Mouse (Mus musculus) neural tube, embryonic 13.5 days (tissue): ENCODE data around the gene Hivep2. TPM values are rescaled to one million over a fixed set of nuclear protein-coding genes. Genes with fewer than 3 reads are reported as not detected.
A peak's percentile ranks its signal among the peaks of the same experiment; 100 is the strongest.

Source experiments
- ATAC-seq: fragments of 200-750 bp; cut with Nextera tagmentation; 2 replicates; pipeline ENCODE4 v1.8.0; 2017; ENCODE audit warnings: low read depth, mild to moderate bottlenecking, moderate TSS enrichment, moderate library complexity
- H3K27ac ChIP-seq: fragments of 300-500 bp; sonication (generic); replicated peaks from 2 replicates; pipeline ENCODE4 v1.5.1; 2015; ENCODE audit warnings: moderate library complexity, mild to moderate bottlenecking, inconsistent platforms
- H3K27me3 ChIP-seq: fragments of 300-500 bp; sonication (generic); 2 replicates; pipeline ENCODE4 v1.6.1; 2015; ENCODE audit warnings: mild to moderate bottlenecking, inconsistent platforms
- H3K36me3 ChIP-seq: fragments of 300-500 bp; sonication (generic); 2 replicates; pipeline ENCODE4 v1.6.1; 2015; ENCODE audit warnings: mild to moderate bottlenecking, inconsistent platforms
- H3K4me1 ChIP-seq: fragments of 300-500 bp; sonication (generic); replicated peaks from 2 replicates; pipeline ENCODE4 v1.6.1; 2015; ENCODE audit warnings: inconsistent platforms
- H3K4me2 ChIP-seq: fragments of 300-500 bp; sonication (generic); 2 replicates; pipeline ENCODE4 v1.6.1; 2015; ENCODE audit warnings: inconsistent platforms, mild to moderate bottlenecking, moderate library complexity
- H3K4me3 ChIP-seq: fragments of 300-500 bp; sonication (generic); 2 replicates; pipeline ENCODE4 v1.5.1; 2015; ENCODE audit warnings: mild to moderate bottlenecking, inconsistent platforms
- H3K9ac ChIP-seq: fragments of 300-500 bp; sonication (generic); 2 replicates; pipeline ENCODE4 v1.6.1; 2015; ENCODE audit warnings: moderate library complexity, mild to moderate bottlenecking, inconsistent platforms
- H3K9me3 ChIP-seq: fragments of 300-500 bp; sonication (generic); 2 replicates; pipeline ENCODE4 v1.6.1; 2016; ENCODE audit warnings: inconsistent platforms
- WGBS: fragments of 180-500 bp; shearing (Covaris S2); methylation state at CpG from one replicate; pipeline ENCODE4 v1.1.7; 2015; 5-methylcytosine and 5-hydroxymethylcytosine counted together
- polyA plus RNA-seq: library from polyadenylated mRNA; unstranded; fragments of >200 nt; fragmentation: Nextera tagmentation; extraction: Ambion mirVana; gene quantifications from 2 replicates; pipeline ENCODE4 v1.2.1, GENCODE M21; 2015

Hivep2 gene
- polyA plus RNA-seq, 1 experiment from 2014 or later = 9.5 TPM

DNA sequence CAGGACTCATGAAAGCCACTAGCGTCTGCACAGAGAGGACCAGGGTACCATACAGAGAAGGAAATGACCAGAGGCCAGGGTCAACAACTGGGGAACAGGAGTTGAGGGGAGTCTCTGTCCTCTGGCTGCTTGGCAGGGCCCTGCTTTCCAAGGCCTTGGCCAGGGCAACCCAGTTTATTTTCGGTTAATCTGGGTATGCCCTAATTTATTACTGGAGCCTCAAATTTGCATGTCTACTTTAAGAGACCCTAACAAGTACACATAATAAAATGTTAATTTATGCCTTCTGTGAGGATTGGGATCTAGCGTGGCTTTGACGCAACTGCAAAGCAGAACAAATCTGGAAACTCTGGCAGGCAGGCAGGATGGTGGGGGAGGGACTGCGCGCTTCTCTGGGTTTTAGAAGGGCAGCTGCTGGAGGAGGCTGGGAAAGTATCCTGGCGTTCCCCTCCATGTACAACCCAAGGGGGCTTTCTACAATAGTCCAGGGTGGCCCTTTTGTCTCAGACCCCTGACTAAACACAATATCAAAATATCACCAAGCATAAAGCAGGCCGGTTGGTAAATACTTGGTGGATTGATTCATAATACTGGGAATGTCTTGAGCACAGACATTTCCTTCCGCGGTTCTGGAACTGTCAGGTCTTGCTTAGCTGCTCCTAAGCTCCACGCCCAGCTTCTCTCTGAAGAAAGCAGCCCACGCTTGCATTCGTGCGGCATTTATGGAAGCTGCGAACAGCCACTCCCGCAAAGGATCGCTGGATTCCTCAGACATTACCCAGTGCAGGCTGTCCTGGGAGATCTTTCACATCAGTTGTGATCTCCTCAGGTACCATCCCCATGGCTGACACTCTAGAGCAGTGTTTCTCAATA is 230.1 kb downstream of the Hivep2 start:
- WGBS = 56% methylated on average over 17 of the region's 17 CpGs
- Histone ChIP-seq H3K27me3 (no peaks in the 10 kb centered on the region), H3K4me2 (no peak overlapping the region), H3K4me1 (peaks cover 20% of the 10 kb centered on the region), H3K9ac (no peak overlapping the region), H3K27ac (no peak overlapping the region), H3K9me3 (no peaks in the 10 kb centered on the region), H3K4me3 (no peak overlapping the region), H3K36me3 (no peaks in the 10 kb centered on the region)
- ATAC-seq = no peak

DNA sequence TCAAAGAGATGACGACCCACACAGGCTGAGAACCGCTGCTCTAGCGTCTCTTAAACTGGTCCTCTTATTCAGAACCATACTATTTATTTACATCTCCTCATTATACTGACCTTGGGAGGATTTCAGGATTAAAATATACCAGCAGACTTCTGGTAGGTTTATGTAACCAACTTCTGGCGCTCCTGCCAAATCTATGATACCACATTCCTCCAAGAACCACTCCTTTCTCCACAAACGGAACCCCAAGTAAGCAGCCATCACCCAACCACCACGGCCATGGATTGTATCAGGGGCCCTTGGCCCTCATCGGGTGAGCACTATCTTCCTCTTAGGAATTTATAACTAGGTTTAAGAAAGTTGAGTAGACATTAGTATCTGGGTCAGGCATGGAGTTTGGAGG is 230.9 kb downstream of the Hivep2 start:
- no peak overlapping the region for H3K27ac ChIP-seq
- H3K36me3 ChIP-seq = no peaks in the 10 kb centered on the region
- H3K4me1 ChIP-seq = peaks cover 20% of the 10 kb centered on the region
- no peaks in the 10 kb centered on the region for H3K9me3 ChIP-seq
- H3K27me3 ChIP-seq = no peaks in the 10 kb centered on the region
- 94% methylated on average over 7 of the region's 7 CpGs for WGBS
- H3K4me2 ChIP-seq = no peak overlapping the region
- ATAC-seq = no peak
- no peak overlapping the region for H3K4me3 ChIP-seq
- H3K9ac ChIP-seq = no peak overlapping the region

DNA sequence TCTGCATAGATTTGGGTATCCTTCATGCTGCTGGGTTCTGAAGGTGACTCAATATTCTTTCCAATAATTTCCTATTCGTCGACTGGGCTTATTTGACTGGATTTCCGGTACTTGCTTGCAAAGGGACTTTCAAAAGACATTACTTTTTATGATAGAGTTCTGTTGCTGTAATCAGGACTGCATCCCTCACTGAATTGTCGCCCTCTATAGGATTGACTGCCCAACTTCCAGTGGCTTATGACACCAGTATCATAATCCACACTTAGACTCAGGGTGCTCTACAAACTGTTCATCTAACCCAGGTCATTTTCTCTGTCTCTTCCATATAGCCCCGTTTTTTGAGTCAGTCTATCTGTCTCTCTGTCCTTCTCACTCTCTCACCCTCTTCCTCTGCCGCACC is 231.4 kb downstream of the Hivep2 start:
- ATAC-seq = no peak
- no peak overlapping the region for H3K4me3 ChIP-seq
- H3K27me3 ChIP-seq = no peaks in the 10 kb centered on the region
- no peak overlapping the region for H3K9ac ChIP-seq
- H3K27ac ChIP-seq = no peak overlapping the region
- peaks cover 20% of the 10 kb centered on the region for H3K4me1 ChIP-seq
- no peak overlapping the region for H3K4me2 ChIP-seq
- H3K9me3 ChIP-seq = no peaks in the 10 kb centered on the region
- 79% methylated on average over 6 of the region's 6 CpGs for WGBS
- H3K36me3 ChIP-seq = no peaks in the 10 kb centered on the region

DNA sequence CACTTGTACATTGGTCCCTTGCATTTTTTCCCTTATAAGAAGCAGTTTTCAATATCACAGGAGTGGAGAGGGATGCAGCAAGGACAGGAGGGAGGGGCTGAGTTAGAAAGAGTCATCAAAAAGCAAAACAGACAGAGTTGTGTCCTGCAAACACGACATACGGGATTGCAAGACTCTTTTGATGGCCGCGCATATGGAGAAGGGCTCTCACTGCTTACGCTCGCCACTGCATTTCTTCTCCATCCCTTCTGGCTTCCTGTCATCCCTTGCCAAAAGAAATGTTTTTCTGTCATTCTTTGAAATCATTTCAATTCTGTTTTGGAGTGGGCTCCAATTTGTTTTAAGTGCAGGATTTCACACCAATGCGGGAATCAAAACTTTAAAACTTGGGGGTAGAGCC is 233.5 kb downstream of the Hivep2 start:
- Histone ChIP-seq H3K4me3 (no peak overlapping the region), H3K9me3 (no peaks in the 10 kb centered on the region), H3K4me2 (no peak overlapping the region), H3K9ac (no peak overlapping the region), H3K4me1 (peaks cover 9% of the 10 kb centered on the region), H3K27me3 (no peaks in the 10 kb centered on the region), H3K27ac (no peak overlapping the region), H3K36me3 (no peaks in the 10 kb centered on the region)
- no peak for ATAC-seq
- 74% methylated on average over 7 of the region's 7 CpGs for WGBS

DNA sequence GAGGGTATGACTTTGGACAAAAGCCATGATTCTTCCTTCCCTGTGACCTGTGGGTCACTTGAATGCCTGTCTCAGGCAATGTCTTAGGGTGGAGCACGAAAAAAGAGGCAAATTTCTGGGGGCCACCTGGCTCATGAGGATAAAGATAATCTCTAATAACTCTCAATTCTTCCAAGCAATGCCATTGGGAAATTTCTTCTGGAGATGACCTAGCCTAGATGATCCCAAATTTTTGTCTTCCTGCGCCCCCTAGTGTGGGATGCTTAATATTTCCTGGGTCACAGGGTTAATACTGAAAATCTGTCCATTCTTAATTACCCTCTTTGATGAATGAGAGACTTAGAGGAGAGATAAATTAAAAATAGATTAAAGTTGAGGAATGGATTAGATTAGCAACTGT is 234.4 kb downstream of the Hivep2 start:
- 9% methylated on average over 2 of the region's 2 CpGs for WGBS
- no peaks in the 10 kb centered on the region for H3K27me3 ChIP-seq
- H3K9me3 ChIP-seq = no peaks in the 10 kb centered on the region
- no peaks in the 10 kb centered on the region for H3K36me3 ChIP-seq
- no peak overlapping the region for H3K4me3 ChIP-seq
- ATAC-seq = peak; percentile 40; the same call in 1 of the 2 replicates
- H3K9ac ChIP-seq = no peak overlapping the region
- H3K4me2 ChIP-seq = no peak overlapping the region
- peaks cover 9% of the 10 kb centered on the region for H3K4me1 ChIP-seq
- no peak overlapping the region for H3K27ac ChIP-seq

Other genes starting within 250 kb of the Hivep2 start
- gene Aig1, start 97.1 kb upstream of the Hivep2 start, polyA plus RNA-seq = 73.7 and 81.4 TPM in 2 replicates